Mouse (Mus musculus) MEL (cell line): ENCODE measurements around the gene Polr2i. TPM values are rescaled to one million over a fixed set of nuclear protein-coding genes. Genes with fewer than 3 reads are reported as not detected.

Experiments used
- DNase-seq: peaks from one replicate; pipeline ENCODE4 v3.0.0; 2011; ENCODE audit warnings: low read depth, low spot score
- H3K27ac ChIP-seq: 2 replicates; pipeline ENCODE4 v1.5.1; 2012; ENCODE audit warnings: low read depth, mild to moderate bottlenecking, control low read depth, low read length, moderate library complexity; ENCODE audit not compliant: control insufficient read depth
- H3K27me3 ChIP-seq, 2 experiments: fragments of 150-350 bp in 1 of 2; sonication (generic) in 1 of 2; 2 replicates each; pipeline ENCODE4 v1.6.1; 2012; ENCODE audit warnings: low read length in 2 of 2, mild to moderate bottlenecking in 2 of 2, improper control_type of control experiment in 1 of 2, moderate library complexity in 1 of 2; ENCODE audit not compliant: insufficient read depth in 2 of 2, control insufficient read depth in 1 of 2
- H3K36me3 ChIP-seq, 2 experiments: 2 replicates each; pipeline ENCODE4 v1.6.1; 2012 to 2014; ENCODE audit warnings: low read length in 2 of 2, improper control_type of control experiment in 1 of 2, inconsistent platforms in 1 of 2, mild to moderate bottlenecking in 1 of 2; ENCODE audit not compliant: insufficient read depth in 2 of 2, control insufficient read depth in 1 of 2
- H3K4me1 ChIP-seq, 2 experiments: fragments of 150-350 bp in 1 of 2; sonication (generic) in 1 of 2; 2 replicates each; pipeline ENCODE4 v1.6.1; 2012; ENCODE audit warnings: low read length in 2 of 2, improper control_type of control experiment in 1 of 2, mild to moderate bottlenecking in 1 of 2; ENCODE audit not compliant: insufficient read depth in 2 of 2, control insufficient read depth in 1 of 2
- H3K4me3 ChIP-seq, 2 experiments: fragments of 150-350 bp in 1 of 2; sonication (generic) in 1 of 2; 2 replicates each; pipeline ENCODE4 v1.5.1; 2012; ENCODE audit warnings: low read depth in 2 of 2, low read length in 2 of 2, mild to moderate bottlenecking in 2 of 2, moderate library complexity in 2 of 2, control low read depth in 1 of 2, improper control_type of control experiment in 1 of 2; ENCODE audit not compliant: control insufficient read depth in 1 of 2, insufficient read depth in 1 of 2
- H3K79me2 ChIP-seq: 2 replicates; pipeline ENCODE4 v1.6.1; 2012; ENCODE audit warnings: mild to moderate bottlenecking, low read length, moderate library complexity; ENCODE audit not compliant: control insufficient read depth, poor library complexity, insufficient read depth
- H3K9ac ChIP-seq: 2 replicates; pipeline ENCODE4 v1.6.1; 2012; ENCODE audit warnings: low read depth, mild to moderate bottlenecking, control low read depth, low read length, moderate library complexity; ENCODE audit not compliant: control insufficient read depth, poor library complexity, severe bottlenecking
- H3K9me3 ChIP-seq: fragments of 150-350 bp; sonication (generic); replicated peaks from 2 replicates; pipeline ENCODE4 v1.6.1; 2012; ENCODE audit warnings: mild to moderate bottlenecking, low read length, improper control_type of control experiment, moderate library complexity; ENCODE audit not compliant: insufficient read depth
- BHLHE40 ChIP-seq: IDR thresholded peaks from 2 replicates; pipeline ENCODE4 v1.6.1; 2012; ENCODE audit warnings: low read depth, mild to moderate bottlenecking, inconsistent platforms, low read length, improper control_type of control experiment, borderline replicate concordance
- E2F4 ChIP-seq: IDR thresholded peaks from 2 replicates; pipeline ENCODE4 v1.6.1; 2011; ENCODE audit warnings: low read depth, low read length, improper control_type of control experiment, borderline replicate concordance
- EP300 ChIP-seq, 2 experiments: IDR thresholded peaks; 2 replicates each; pipeline ENCODE4 v1.6.1; 2011; ENCODE audit warnings: improper control_type of control experiment in 2 of 2, low read length in 2 of 2, low read depth in 1 of 2, mild to moderate bottlenecking in 1 of 2
- ETS1 ChIP-seq: IDR thresholded peaks from 2 replicates; pipeline ENCODE4 v1.6.1; 2012; ENCODE audit warnings: low read depth, mild to moderate bottlenecking, inconsistent platforms, low read length, improper control_type of control experiment, moderate library complexity
- HCFC1 ChIP-seq: IDR thresholded peaks from 2 replicates; pipeline ENCODE4 v1.6.1; 2012; ENCODE audit warnings: low read depth, mild to moderate bottlenecking, inconsistent platforms, low read length, improper control_type of control experiment, moderate library complexity
- KAT2A ChIP-seq: conservative IDR thresholded peaks from 2 replicates; pipeline ENCODE4 v1.6.1; 2012; ENCODE audit warnings: low read depth, low read length, improper control_type of control experiment, inconsistent platforms
- MAFK ChIP-seq: IDR thresholded peaks from 2 replicates; pipeline ENCODE4 v1.6.1; 2011; ENCODE audit warnings: low read depth, mild to moderate bottlenecking, low read length, improper control_type of control experiment, borderline replicate concordance
- MEF2A ChIP-seq: IDR thresholded peaks from 2 replicates; pipeline ENCODE4 v1.6.1; 2014; ENCODE audit warnings: low read depth, mild to moderate bottlenecking, inconsistent platforms, low read length, improper control_type of control experiment; ENCODE audit not compliant: poor library complexity, insufficient replicate concordance, severe bottlenecking; ENCODE audit errors: extremely low read depth
- MYC ChIP-seq: IDR thresholded peaks from 2 replicates; pipeline ENCODE4 v1.6.1; 2011; ENCODE audit warnings: low read depth, mild to moderate bottlenecking, low read length, improper control_type of control experiment, moderate library complexity
- NRF1 ChIP-seq: IDR thresholded peaks from 2 replicates; pipeline ENCODE4 v1.6.1; 2014; ENCODE audit warnings: low read depth, mild to moderate bottlenecking, inconsistent platforms, low read length, improper control_type of control experiment, moderate library complexity; ENCODE audit not compliant: poor library complexity, insufficient read depth, severe bottlenecking
- POLR2A ChIP-seq, 2 experiments: IDR thresholded peaks; 2 replicates each; pipeline ENCODE4 v1.6.1; 2011 to 2012; ENCODE audit warnings: low read length in 2 of 2, mild to moderate bottlenecking in 2 of 2, control low read depth in 1 of 2, improper control_type of control experiment in 1 of 2, low read depth in 1 of 2, moderate library complexity in 1 of 2; ENCODE audit not compliant: control insufficient read depth in 1 of 2, insufficient read depth in 1 of 2, poor library complexity in 1 of 2
- SIN3A ChIP-seq: IDR thresholded peaks from 2 replicates; pipeline ENCODE4 v1.6.1; 2012; ENCODE audit warnings: low read length, improper control_type of control experiment, inconsistent platforms
- SMC3 ChIP-seq: IDR thresholded peaks from 2 replicates; pipeline ENCODE4 v1.6.1; 2011; ENCODE audit warnings: low read depth, low read length, improper control_type of control experiment
- TAL1 ChIP-seq: IDR thresholded peaks from 2 replicates; pipeline ENCODE4 v1.6.1; 2012; ENCODE audit warnings: mild to moderate bottlenecking, inconsistent platforms, low read length, moderate library complexity, mixed read lengths
- TCF12 ChIP-seq: IDR thresholded peaks from 2 replicates; pipeline ENCODE4 v1.6.1; 2014; ENCODE audit warnings: low read depth, mild to moderate bottlenecking, inconsistent platforms, low read length, improper control_type of control experiment, moderate library complexity
- UBTF ChIP-seq: IDR thresholded peaks from 2 replicates; pipeline ENCODE4 v1.6.1; 2012; ENCODE audit warnings: low read depth, mild to moderate bottlenecking, inconsistent platforms, low read length, improper control_type of control experiment, moderate library complexity, borderline replicate concordance; ENCODE audit not compliant: insufficient read depth
- ZKSCAN1 ChIP-seq: IDR thresholded peaks from 2 replicates; pipeline ENCODE4 v1.6.1; 2012; ENCODE audit warnings: low read depth, mild to moderate bottlenecking, inconsistent platforms, low read length, improper control_type of control experiment, moderate library complexity
- polyA plus RNA-seq, 2 experiments: library from polyadenylated mRNA; stranded (reverse) in 1 of 2; unstranded in 1 of 2; fragments of >175 nt in 1 of 2; fragments of >200 nt in 1 of 2; gene quantifications; 2 replicates each; pipeline versions ENCODE4 v1.2.1 to v1.2.4; 2012; ENCODE audit warnings: low replicate concordance in 2 of 2, low read depth in 1 of 2; ENCODE audit not compliant: insufficient read length in 2 of 2, insufficient read depth in 1 of 2, missing spikeins in 1 of 2
- total RNA-seq: library from RNA; depleted of rRNA; stranded (reverse); fragments of 300-350 nt; gene quantifications from 2 replicates; pipeline ENCODE4 v1.2.3, GENCODE M21; 2012

Gene Polr2i
- total and polyA plus RNA-seq, 3 experiments, result 118 to 128 TPM; not detected in 1

GRCm38 (mm10) chr7:30220008-30220356, 11.8 kb upstream of the Polr2i start:
- no peak for TF ChIP-seq UBTF
- TF ChIP-seq SIN3A, result no peak
- TF ChIP-seq MEF2A, result no peak
- no peak for TF ChIP-seq HCFC1
- TF ChIP-seq MYC, result no peak
- TF ChIP-seq KAT2A, result no peak
- TF ChIP-seq TCF12, result no peak
- TF ChIP-seq TAL1, result no peak
- H3K27me3 ChIP-seq, result no peaks in the 10 kb centered on the region
- no peak overlapping the region for H3K9ac ChIP-seq
- H3K4me1 ChIP-seq, result no peaks in the 10 kb centered on the region; a peak in 1 of 4 replicates
- peaks cover 0 to 2% of the 10 kb centered on the region in 2 experiments; a peak in 1 of 4 replicates for H3K36me3 ChIP-seq
- no peaks in the 10 kb centered on the region for H3K79me2 ChIP-seq
- H3K4me3 ChIP-seq, result no peak overlapping the region
- no peak overlapping the region for H3K27ac ChIP-seq
- no peaks in the 10 kb centered on the region for H3K9me3 ChIP-seq
- no peak for DNase-seq

- no peaks in the 10 kb centered on the region for H3K4me1 ChIP-seq
- H3K27ac ChIP-seq, result no peak overlapping the region
- H3K27me3 ChIP-seq, result no peaks in the 10 kb centered on the region
- no peak overlapping the region for H3K9ac ChIP-seq
- H3K4me3 ChIP-seq, result no peak overlapping the region
- peaks cover 0 to 2% of the 10 kb centered on the region in 2 experiments; a peak in 1 of 4 replicates for H3K36me3 ChIP-seq
- no peaks in the 10 kb centered on the region for H3K79me2 ChIP-seq
- TF ChIP-seq TCF12, result no peak
- no peak for TF ChIP-seq HCFC1
- TF ChIP-seq KAT2A, result no peak
- TF ChIP-seq NRF1, result no peak
- no peak for TF ChIP-seq EP300 (IDR thresholded peaks at IDR 0.05; ENCODE audit: low read depth in 1 of 2, low read length in 2 of 2)
- no peak for TF ChIP-seq POLR2A (IDR thresholded peaks at IDR 0.05; ENCODE audit: control insufficient read depth in 1 of 2, insufficient read depth in 1 of 2, low read depth in 1 of 2, low read length in 2 of 2, poor library complexity in 1 of 2)
- TF ChIP-seq E2F4, result no peak
- no peak for TF ChIP-seq BHLHE40
- no peak for TF ChIP-seq ETS1
- TF ChIP-seq MEF2A, result no peak
- TF ChIP-seq MAFK, result no peak
- TF ChIP-seq ZKSCAN1, result no peak
- no peak for TF ChIP-seq SMC3
- TF ChIP-seq, all 39 proteins: peak for 0
- no peaks in the 10 kb centered on the region for H3K9me3 ChIP-seq
- no peak for DNase-seq
These were observed 10.3 kb upstream of the Polr2i start for GRCm38 (mm10) chr7:30221433-30221832.
